Mouse (Mus musculus) kidney, embryonic 14.5 days (tissue): Measurements from ENCODE around the gene Vegfb. TPM values are rescaled to one million over a fixed set of nuclear protein-coding genes. Genes with fewer than 3 reads are reported as not detected.
A peak's percentile ranks its signal among the peaks of the same experiment; 100 is the strongest.

Experiments
- ATAC-seq: fragments of 200-750 bp; cut with Nextera tagmentation; 2 replicates; pipeline ENCODE4 v1.8.0; 2017; ENCODE audit warnings: moderate number of reproducible peaks, mild to moderate bottlenecking, moderate TSS enrichment, moderate library complexity; ENCODE audit not compliant: low FRiP score, low TSS enrichment
- H3K27ac ChIP-seq: fragments of 300-500 bp; sonication (generic); 2 replicates; pipeline ENCODE4 v1.5.1; 2014; ENCODE audit warnings: low read depth, mild to moderate bottlenecking, low read length, moderate library complexity, mixed read lengths
- H3K27me3 ChIP-seq: fragments of 300-500 bp; sonication (generic); 2 replicates; pipeline ENCODE4 v1.6.1; 2014; ENCODE audit warnings: mild to moderate bottlenecking, low read length; ENCODE audit not compliant: control insufficient read depth, insufficient read depth
- H3K36me3 ChIP-seq: fragments of 300-500 bp; sonication (generic); 2 replicates; pipeline ENCODE4 v1.6.1; 2014; ENCODE audit warnings: low read length, mixed read lengths; ENCODE audit not compliant: control insufficient read depth, insufficient read depth
- H3K4me1 ChIP-seq: fragments of 300-500 bp; sonication (generic); 2 replicates; pipeline ENCODE4 v1.6.1; 2014; ENCODE audit warnings: low read length, mixed read lengths; ENCODE audit not compliant: control insufficient read depth, insufficient read depth
- H3K4me2 ChIP-seq: fragments of 300-500 bp; sonication (generic); replicated peaks from 2 replicates; pipeline ENCODE4 v1.6.1; 2014; ENCODE audit warnings: low read depth, mild to moderate bottlenecking, low read length
- H3K4me3 ChIP-seq: fragments of 300-500 bp; sonication (generic); 2 replicates; pipeline ENCODE4 v1.5.1; 2014; ENCODE audit warnings: mild to moderate bottlenecking, low read length
- H3K9ac ChIP-seq: fragments of 300-500 bp; sonication (generic); 2 replicates; pipeline ENCODE4 v1.6.1; 2014; ENCODE audit warnings: low read depth, mild to moderate bottlenecking, low read length, moderate library complexity
- H3K9me3 ChIP-seq: fragments of 300-500 bp; sonication (generic); 2 replicates; pipeline ENCODE4 v1.6.1; 2016; ENCODE audit warnings: low read length; ENCODE audit not compliant: control insufficient read depth
- WGBS: fragments of 180-500 bp; shearing (Covaris S2); extraction: QIAGEN DNeasy Blood & Tissue Kit; methylation state at CpG from one replicate; pipeline ENCODE4 v1.1.7; 2014; 5-methylcytosine and 5-hydroxymethylcytosine counted together
- polyA plus RNA-seq: library from polyadenylated mRNA; unstranded; fragments of >200 nt; fragmentation: Nextera tagmentation; extraction: Ambion mirVana; gene quantifications from 2 replicates; pipeline ENCODE4 v1.2.1, GENCODE M21; 2014

Vegfb gene
- polyA plus RNA-seq: 38.2 and 39.8 TPM in 2 replicates

DNA sequence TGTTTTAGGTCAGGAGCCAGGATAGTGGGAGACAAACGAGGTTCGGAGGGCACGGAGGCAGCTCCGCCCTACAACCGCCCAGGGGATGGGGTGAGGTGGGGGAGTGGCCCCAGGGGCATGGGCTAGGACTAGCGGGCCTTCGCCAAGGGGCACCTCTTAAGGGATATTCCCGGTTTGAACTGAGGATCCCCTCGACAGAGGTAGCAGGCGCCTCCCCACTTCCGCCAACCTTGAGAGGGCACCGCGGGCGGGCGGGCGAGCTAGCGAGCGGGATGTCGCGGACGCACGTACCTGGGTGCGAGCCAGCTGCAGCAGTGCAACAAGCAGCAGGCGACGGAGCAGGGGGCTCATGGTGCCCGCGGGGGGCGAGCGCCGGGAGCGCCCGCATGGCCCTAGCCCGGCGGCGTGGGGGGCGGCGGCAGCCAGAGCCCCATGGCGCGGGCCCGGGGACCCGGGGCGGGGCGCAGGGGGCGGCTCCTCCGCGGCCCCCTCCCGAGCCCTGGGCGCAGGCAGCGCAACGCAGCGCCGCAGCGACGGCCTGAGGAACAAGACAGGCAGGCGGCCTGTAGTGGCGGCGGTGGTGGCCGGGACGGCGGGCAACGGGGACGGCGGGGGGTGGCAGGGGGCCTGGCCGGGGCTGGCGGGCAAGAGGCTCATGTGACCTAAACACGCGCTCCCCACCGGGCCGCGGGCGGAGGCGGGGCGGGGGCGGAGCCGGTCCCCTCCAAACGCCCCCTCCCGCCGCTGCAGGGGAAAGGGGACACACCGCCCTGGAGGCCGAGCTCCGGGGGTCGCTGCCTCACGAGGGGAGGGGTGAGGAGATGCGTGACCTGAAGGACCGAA is at the start of gene Vegfb:
Vegfb (minus strand) TSS at position 591 of the 843 bp plus-strand sequence.
- peak; percentile 56 for ATAC-seq
- H3K4me1 ChIP-seq: peaks cover 16% of the 10 kb centered on the region
- H3K9me3 ChIP-seq: no peaks in the 10 kb centered on the region
- H3K27me3 ChIP-seq: no peaks in the 10 kb centered on the region
- peak within 1 kb of the TSS; percentile 69; the same call in 1 of the 2 replicates for H3K27ac ChIP-seq
- peak within 1 kb of the TSS; percentile 90 for H3K4me2 ChIP-seq
- peaks cover 20% of the 10 kb centered on the region; the same call in 1 of the 2 replicates for H3K36me3 ChIP-seq
- peak within 1 kb of the TSS; percentile 85 for H3K4me3 ChIP-seq
- peak within 1 kb of the TSS; percentile 96 for H3K9ac ChIP-seq
- WGBS: 1% methylated on average over 75 of the region's 85 CpGs

GRCm38 (mm10) chr19:7034006-7034405 is 46.6 kb upstream of the Vegfb start:
- H3K36me3 ChIP-seq: peaks cover 64% of the 10 kb centered on the region
- no peaks in the 10 kb centered on the region for H3K27me3 ChIP-seq
- H3K4me2 ChIP-seq: no peak overlapping the region
- no peak overlapping the region for H3K27ac ChIP-seq
- peaks cover 8% of the 10 kb centered on the region for H3K4me1 ChIP-seq
- WGBS: 90% methylated on average over 5 of the region's 5 CpGs
- no peak for ATAC-seq
- H3K9me3 ChIP-seq: no peaks in the 10 kb centered on the region
- no peak overlapping the region for H3K4me3 ChIP-seq
- no peak overlapping the region for H3K9ac ChIP-seq

- no peak for ATAC-seq
- H3K4me1 ChIP-seq: no peaks in the 10 kb centered on the region
- WGBS: 92% methylated on average over 5 of the region's 5 CpGs
- H3K4me3 ChIP-seq: no peak overlapping the region
- H3K9ac ChIP-seq: no peak overlapping the region
- no peaks in the 10 kb centered on the region for H3K27me3 ChIP-seq
- no peak overlapping the region for H3K27ac ChIP-seq
- no peak overlapping the region for H3K4me2 ChIP-seq
- no peaks in the 10 kb centered on the region for H3K9me3 ChIP-seq
- peaks cover 95% of the 10 kb centered on the region for H3K36me3 ChIP-seq
Observed at GRCm38 (mm10) chr19:7029531-7029930, 42.1 kb upstream of the Vegfb start.

DNA sequence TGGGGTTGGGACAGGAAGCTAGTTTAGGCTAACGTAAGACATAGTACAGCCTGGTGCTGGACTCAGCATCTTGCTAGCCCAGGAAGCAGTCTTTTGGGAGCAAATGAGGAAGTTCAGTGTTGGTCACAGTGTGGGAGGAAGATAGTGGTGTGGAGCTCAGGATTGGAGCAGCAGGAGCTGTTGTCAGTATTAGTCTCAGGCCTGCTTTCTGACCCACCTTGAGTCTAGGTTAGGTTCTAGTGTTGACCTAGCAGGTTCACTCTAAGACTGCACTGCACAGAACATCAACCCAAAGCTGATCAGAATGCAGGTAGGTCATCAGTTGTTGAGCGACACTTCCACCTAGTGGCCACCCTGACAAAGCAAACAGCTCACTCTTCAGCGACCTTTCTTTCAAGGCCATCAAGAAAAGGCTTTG is 32.8 kb upstream of the Vegfb start:
- Histone ChIP-seq H3K27ac (no peak overlapping the region), H3K4me3 (no peak overlapping the region), H3K9me3 (no peaks in the 10 kb centered on the region), H3K4me2 (no peak overlapping the region), H3K9ac (no peak overlapping the region), H3K27me3 (no peaks in the 10 kb centered on the region), H3K36me3 (peaks cover 71% of the 10 kb centered on the region), H3K4me1 (no peaks in the 10 kb centered on the region)
- 53% methylated on average over 3 of the region's 3 CpGs for WGBS
- peak; percentile 40; the same call in 1 of the 2 replicates for ATAC-seq

GRCm38 (mm10) chr19:7019191-7019590 is 31.7 kb upstream of the Vegfb start, which contains the start of gene Fermt3:
Gene Fermt3 (minus strand): TSS chr19:7019469.
- Histone ChIP-seq H3K9ac (no peak within 1 kb of the TSS), H3K27me3 (no peaks in the 10 kb centered on the region), H3K4me1 (no peaks in the 10 kb centered on the region), H3K36me3 (peaks cover 61% of the 10 kb centered on the region), H3K4me3 (no peak within 1 kb of the TSS), H3K4me2 (no peak within 1 kb of the TSS), H3K9me3 (no peaks in the 10 kb centered on the region), H3K27ac (no peak within 1 kb of the TSS)
- 82% methylated on average over 5 of the region's 5 CpGs for WGBS
- no peak for ATAC-seq

DNA sequence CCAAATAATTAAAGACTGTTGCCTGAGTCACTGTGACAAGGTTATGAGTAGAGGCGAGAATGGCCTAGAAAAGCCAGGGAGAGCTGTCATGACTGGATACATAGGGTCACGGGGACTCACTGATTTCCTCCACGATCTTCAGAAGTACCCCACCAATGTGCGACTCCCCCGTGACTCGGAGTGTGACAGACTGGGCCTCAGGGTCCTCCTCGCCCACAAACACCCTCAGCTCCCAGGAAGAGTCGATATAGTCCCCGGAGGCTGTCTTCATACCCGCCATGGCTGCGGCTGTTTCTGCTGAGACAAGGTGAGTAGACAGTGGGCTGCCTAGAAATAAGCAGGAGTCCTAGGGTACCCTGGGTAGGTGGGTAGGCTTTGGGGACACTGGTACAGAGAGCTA is 31.1 kb upstream of the Vegfb start:
- Histone ChIP-seq H3K9ac (no peak overlapping the region), H3K4me2 (no peak overlapping the region), H3K4me1 (no peaks in the 10 kb centered on the region), H3K36me3 (peaks cover 54% of the 10 kb centered on the region), H3K4me3 (no peak overlapping the region), H3K9me3 (no peaks in the 10 kb centered on the region), H3K27ac (no peak overlapping the region), H3K27me3 (no peaks in the 10 kb centered on the region)
- ATAC-seq: no peak
- 89% methylated on average over 11 of the region's 11 CpGs for WGBS

- H3K27ac ChIP-seq: no peak overlapping the region
Observed at GRCm38 (mm10) chr19:7017541-7018457, 30.3 kb upstream of the Vegfb start.

GRCm38 (mm10) chr19:7014481-7015135 is 27.2 kb upstream of the Vegfb start:
- no peaks in the 10 kb centered on the region for H3K9me3 ChIP-seq
- no peak overlapping the region for H3K4me3 ChIP-seq
- H3K4me2 ChIP-seq: no peak overlapping the region
- H3K27ac ChIP-seq: no peak overlapping the region
- ATAC-seq: no peak
- no peaks in the 10 kb centered on the region for H3K4me1 ChIP-seq
- H3K9ac ChIP-seq: 0 out of 2 replicates have a peak overlapping the region, but pooled peaks have one; percentile 12
- no peaks in the 10 kb centered on the region for H3K27me3 ChIP-seq
- WGBS: 95% methylated on average over 19 of the region's 20 CpGs
- H3K36me3 ChIP-seq: peaks cover 15% of the 10 kb centered on the region

More at GRCm38 (mm10) chr19:7017541-7018457, 30.3 kb upstream of the Vegfb start:
- no peak overlapping the region for H3K4me3 ChIP-seq
- H3K36me3 ChIP-seq: peaks cover 47% of the 10 kb centered on the region
- no peak overlapping the region for H3K9ac ChIP-seq
- 72% methylated on average over 12 of the region's 12 CpGs for WGBS
- H3K4me2 ChIP-seq: no peak overlapping the region
- no peaks in the 10 kb centered on the region for H3K27me3 ChIP-seq
- H3K9me3 ChIP-seq: no peaks in the 10 kb centered on the region
- ATAC-seq: no peak
- no peaks in the 10 kb centered on the region for H3K4me1 ChIP-seq
